Mouse (Mus musculus) MEL (cell line): ENCODE measurements around the gene Rnf34. TPM values are rescaled to one million over a fixed set of nuclear protein-coding genes. Genes with fewer than 3 reads are reported as not detected.

Source experiments
- DNase-seq: peaks from one replicate; pipeline ENCODE4 v3.0.0; 2011; ENCODE audit warnings: low read depth, low spot score
- H3K27ac ChIP-seq: 2 replicates; pipeline ENCODE4 v1.5.1; 2012; ENCODE audit warnings: low read depth, mild to moderate bottlenecking, control low read depth, low read length, moderate library complexity; ENCODE audit not compliant: control insufficient read depth
- H3K27me3 ChIP-seq, 2 experiments: fragments of 150-350 bp in 1 of 2; sonication (generic) in 1 of 2; 2 replicates each; pipeline ENCODE4 v1.6.1; 2012; ENCODE audit warnings: low read length in 2 of 2, mild to moderate bottlenecking in 2 of 2, improper control_type of control experiment in 1 of 2, moderate library complexity in 1 of 2; ENCODE audit not compliant: insufficient read depth in 2 of 2, control insufficient read depth in 1 of 2
- H3K36me3 ChIP-seq, 2 experiments: 2 replicates each; pipeline ENCODE4 v1.6.1; 2012 to 2014; ENCODE audit warnings: low read length in 2 of 2, improper control_type of control experiment in 1 of 2, inconsistent platforms in 1 of 2, mild to moderate bottlenecking in 1 of 2; ENCODE audit not compliant: insufficient read depth in 2 of 2, control insufficient read depth in 1 of 2
- H3K4me1 ChIP-seq, 2 experiments: fragments of 150-350 bp in 1 of 2; sonication (generic) in 1 of 2; 2 replicates each; pipeline ENCODE4 v1.6.1; 2012; ENCODE audit warnings: low read length in 2 of 2, improper control_type of control experiment in 1 of 2, mild to moderate bottlenecking in 1 of 2; ENCODE audit not compliant: insufficient read depth in 2 of 2, control insufficient read depth in 1 of 2
- H3K4me3 ChIP-seq, 2 experiments: fragments of 150-350 bp in 1 of 2; sonication (generic) in 1 of 2; 2 replicates each; pipeline ENCODE4 v1.5.1; 2012; ENCODE audit warnings: low read depth in 2 of 2, low read length in 2 of 2, mild to moderate bottlenecking in 2 of 2, moderate library complexity in 2 of 2, control low read depth in 1 of 2, improper control_type of control experiment in 1 of 2; ENCODE audit not compliant: control insufficient read depth in 1 of 2, insufficient read depth in 1 of 2
- H3K79me2 ChIP-seq: 2 replicates; pipeline ENCODE4 v1.6.1; 2012; ENCODE audit warnings: mild to moderate bottlenecking, low read length, moderate library complexity; ENCODE audit not compliant: control insufficient read depth, poor library complexity, insufficient read depth
- H3K9ac ChIP-seq: 2 replicates; pipeline ENCODE4 v1.6.1; 2012; ENCODE audit warnings: low read depth, mild to moderate bottlenecking, control low read depth, low read length, moderate library complexity; ENCODE audit not compliant: control insufficient read depth, poor library complexity, severe bottlenecking
- H3K9me3 ChIP-seq: fragments of 150-350 bp; sonication (generic); replicated peaks from 2 replicates; pipeline ENCODE4 v1.6.1; 2012; ENCODE audit warnings: mild to moderate bottlenecking, low read length, improper control_type of control experiment, moderate library complexity; ENCODE audit not compliant: insufficient read depth
- BHLHE40 ChIP-seq: IDR thresholded peaks from 2 replicates; pipeline ENCODE4 v1.6.1; 2012; ENCODE audit warnings: low read depth, mild to moderate bottlenecking, inconsistent platforms, low read length, improper control_type of control experiment, borderline replicate concordance
- CHD1 ChIP-seq: IDR thresholded peaks from 2 replicates; pipeline ENCODE4 v1.6.1; 2012; ENCODE audit warnings: low read depth, mild to moderate bottlenecking, inconsistent platforms, low read length, improper control_type of control experiment
- CHD2 ChIP-seq: IDR thresholded peaks from 2 replicates; pipeline ENCODE4 v1.6.1; 2011; ENCODE audit warnings: low read length, improper control_type of control experiment
- CTCF ChIP-seq, 3 experiments: IDR thresholded peaks in 2 of 3; conservative IDR thresholded peaks in 1 of 3; 2 replicates each; pipeline ENCODE4 v1.5.1; 2011 to 2012; ENCODE audit warnings: low read length in 3 of 3, low read depth in 2 of 3, mild to moderate bottlenecking in 2 of 3, improper control_type of control experiment in 1 of 3, inconsistent platforms in 1 of 3, mixed read lengths in 1 of 3, moderate library complexity in 1 of 3; ENCODE audit not compliant: control insufficient read depth in 1 of 3, insufficient read depth in 1 of 3, poor library complexity in 1 of 3, severe bottlenecking in 1 of 3
- E2F4 ChIP-seq: IDR thresholded peaks from 2 replicates; pipeline ENCODE4 v1.6.1; 2011; ENCODE audit warnings: low read depth, low read length, improper control_type of control experiment, borderline replicate concordance
- ELF1 ChIP-seq: IDR thresholded peaks from 2 replicates; pipeline ENCODE4 v1.6.1; 2014; ENCODE audit warnings: low read depth, mild to moderate bottlenecking, inconsistent platforms, low read length, improper control_type of control experiment, moderate library complexity
- EP300 ChIP-seq, 2 experiments: IDR thresholded peaks; 2 replicates each; pipeline ENCODE4 v1.6.1; 2011; ENCODE audit warnings: improper control_type of control experiment in 2 of 2, low read length in 2 of 2, low read depth in 1 of 2, mild to moderate bottlenecking in 1 of 2
- ETS1 ChIP-seq: IDR thresholded peaks from 2 replicates; pipeline ENCODE4 v1.6.1; 2012; ENCODE audit warnings: low read depth, mild to moderate bottlenecking, inconsistent platforms, low read length, improper control_type of control experiment, moderate library complexity
- GABPA ChIP-seq: IDR thresholded peaks from 2 replicates; pipeline ENCODE4 v1.6.1; 2012; ENCODE audit warnings: low read depth, mild to moderate bottlenecking, inconsistent platforms, low read length, improper control_type of control experiment, moderate library complexity
- GATA1 ChIP-seq: IDR thresholded peaks from 2 replicates; pipeline ENCODE4 v1.6.1; 2011; ENCODE audit warnings: low read depth, low read length, improper control_type of control experiment
- HCFC1 ChIP-seq: IDR thresholded peaks from 2 replicates; pipeline ENCODE4 v1.6.1; 2012; ENCODE audit warnings: low read depth, mild to moderate bottlenecking, inconsistent platforms, low read length, improper control_type of control experiment, moderate library complexity
- JUND ChIP-seq: IDR thresholded peaks from 2 replicates; pipeline ENCODE4 v1.6.1; 2011; ENCODE audit warnings: low read depth, mild to moderate bottlenecking, improper control_type of control experiment, low read length
- KAT2A ChIP-seq: conservative IDR thresholded peaks from 2 replicates; pipeline ENCODE4 v1.6.1; 2012; ENCODE audit warnings: low read depth, low read length, improper control_type of control experiment, inconsistent platforms
- MAFK ChIP-seq: IDR thresholded peaks from 2 replicates; pipeline ENCODE4 v1.6.1; 2011; ENCODE audit warnings: low read depth, mild to moderate bottlenecking, low read length, improper control_type of control experiment, borderline replicate concordance
- MAZ ChIP-seq: IDR thresholded peaks from 2 replicates; pipeline ENCODE4 v1.6.1; 2012; ENCODE audit warnings: low read depth, mild to moderate bottlenecking, inconsistent platforms, low read length, improper control_type of control experiment
- MEF2A ChIP-seq: IDR thresholded peaks from 2 replicates; pipeline ENCODE4 v1.6.1; 2014; ENCODE audit warnings: low read depth, mild to moderate bottlenecking, inconsistent platforms, low read length, improper control_type of control experiment; ENCODE audit not compliant: poor library complexity, insufficient replicate concordance, severe bottlenecking; ENCODE audit errors: extremely low read depth
- MXI1 ChIP-seq: IDR thresholded peaks from 2 replicates; pipeline ENCODE4 v1.6.1; 2011; ENCODE audit warnings: mild to moderate bottlenecking, low read depth, low read length, improper control_type of control experiment
- MYB ChIP-seq: IDR thresholded peaks from 2 replicates; pipeline ENCODE4 v1.6.1; 2011; ENCODE audit warnings: mild to moderate bottlenecking, low read depth, low read length, improper control_type of control experiment
- NELFE ChIP-seq: IDR thresholded peaks from 2 replicates; pipeline ENCODE4 v1.6.1; 2011; ENCODE audit warnings: low read depth, low read length, improper control_type of control experiment
- NRF1 ChIP-seq: IDR thresholded peaks from 2 replicates; pipeline ENCODE4 v1.6.1; 2014; ENCODE audit warnings: low read depth, mild to moderate bottlenecking, inconsistent platforms, low read length, improper control_type of control experiment, moderate library complexity; ENCODE audit not compliant: poor library complexity, insufficient read depth, severe bottlenecking
- POLR2A ChIP-seq, 2 experiments: IDR thresholded peaks; 2 replicates each; pipeline ENCODE4 v1.6.1; 2011 to 2012; ENCODE audit warnings: low read length in 2 of 2, mild to moderate bottlenecking in 2 of 2, control low read depth in 1 of 2, improper control_type of control experiment in 1 of 2, low read depth in 1 of 2, moderate library complexity in 1 of 2; ENCODE audit not compliant: control insufficient read depth in 1 of 2, insufficient read depth in 1 of 2, poor library complexity in 1 of 2
- POLR2AphosphoS2 ChIP-seq: IDR thresholded peaks from 2 replicates; pipeline ENCODE4 v1.6.1; 2011; ENCODE audit warnings: low read length, improper control_type of control experiment
- RCOR1 ChIP-seq: IDR thresholded peaks from 2 replicates; pipeline ENCODE4 v1.6.1; 2012; ENCODE audit warnings: low read depth, mild to moderate bottlenecking, inconsistent platforms, low read length, improper control_type of control experiment
- SIN3A ChIP-seq: IDR thresholded peaks from 2 replicates; pipeline ENCODE4 v1.6.1; 2012; ENCODE audit warnings: low read length, improper control_type of control experiment, inconsistent platforms
- SMC3 ChIP-seq: IDR thresholded peaks from 2 replicates; pipeline ENCODE4 v1.6.1; 2011; ENCODE audit warnings: low read depth, low read length, improper control_type of control experiment
- TAL1 ChIP-seq: IDR thresholded peaks from 2 replicates; pipeline ENCODE4 v1.6.1; 2012; ENCODE audit warnings: mild to moderate bottlenecking, inconsistent platforms, low read length, moderate library complexity, mixed read lengths
- TBP ChIP-seq: IDR thresholded peaks from 2 replicates; pipeline ENCODE4 v1.8.0; 2011; ENCODE audit warnings: low read depth, low read length, improper control_type of control experiment
- TCF12 ChIP-seq: IDR thresholded peaks from 2 replicates; pipeline ENCODE4 v1.6.1; 2014; ENCODE audit warnings: low read depth, mild to moderate bottlenecking, inconsistent platforms, low read length, improper control_type of control experiment, moderate library complexity
- UBTF ChIP-seq: IDR thresholded peaks from 2 replicates; pipeline ENCODE4 v1.6.1; 2012; ENCODE audit warnings: low read depth, mild to moderate bottlenecking, inconsistent platforms, low read length, improper control_type of control experiment, moderate library complexity, borderline replicate concordance; ENCODE audit not compliant: insufficient read depth
- USF1 ChIP-seq: IDR thresholded peaks from 2 replicates; pipeline ENCODE4 v1.6.1; 2014; ENCODE audit warnings: low read depth, mild to moderate bottlenecking, inconsistent platforms, low read length, improper control_type of control experiment, moderate library complexity
- USF2 ChIP-seq, 2 experiments: IDR thresholded peaks; 2 replicates each; pipeline ENCODE4 v1.6.1; 2011 to 2012; ENCODE audit warnings: improper control_type of control experiment in 2 of 2, low read length in 2 of 2, borderline replicate concordance in 1 of 2, inconsistent platforms in 1 of 2, low read depth in 1 of 2, mild to moderate bottlenecking in 1 of 2; ENCODE audit not compliant: insufficient read depth in 1 of 2
- ZC3H11A ChIP-seq: IDR thresholded peaks from 2 replicates; pipeline ENCODE4 v1.6.1; 2012; ENCODE audit warnings: low read depth, mild to moderate bottlenecking, inconsistent platforms, low read length, improper control_type of control experiment
- ZKSCAN1 ChIP-seq: IDR thresholded peaks from 2 replicates; pipeline ENCODE4 v1.6.1; 2012; ENCODE audit warnings: low read depth, mild to moderate bottlenecking, inconsistent platforms, low read length, improper control_type of control experiment, moderate library complexity
- ZMIZ1 ChIP-seq: IDR thresholded peaks from 2 replicates; pipeline ENCODE4 v1.6.1; 2012; ENCODE audit warnings: low read depth, mild to moderate bottlenecking, inconsistent platforms, low read length, improper control_type of control experiment, moderate library complexity
- ZNF384 ChIP-seq: IDR thresholded peaks from 2 replicates; pipeline ENCODE4 v1.6.1; 2012; ENCODE audit warnings: low read depth, mild to moderate bottlenecking, inconsistent platforms, low read length, improper control_type of control experiment
- polyA plus RNA-seq, 2 experiments: library from polyadenylated mRNA; stranded (reverse) in 1 of 2; unstranded in 1 of 2; fragments of >175 nt in 1 of 2; fragments of >200 nt in 1 of 2; gene quantifications; 2 replicates each; pipeline versions ENCODE4 v1.2.1 to v1.2.4; 2012; ENCODE audit warnings: low replicate concordance in 2 of 2, low read depth in 1 of 2; ENCODE audit not compliant: insufficient read length in 2 of 2, insufficient read depth in 1 of 2, missing spikeins in 1 of 2
- total RNA-seq: library from RNA; depleted of rRNA; stranded (reverse); fragments of 300-350 nt; gene quantifications from 2 replicates; pipeline ENCODE4 v1.2.3, GENCODE M21; 2012

The Rnf34 gene
- total and polyA plus RNA-seq, 3 experiments, result 14.8 to 27.4 TPM; not detected in 1

- TF ChIP-seq EP300 (IDR thresholded peaks at IDR 0.05; ENCODE audit: low read depth in 1 of 2, low read length in 2 of 2), result no peak
- TF ChIP-seq CHD2, result no peak
- no peak for TF ChIP-seq JUND
- no peak for TF ChIP-seq MEF2A
- TF ChIP-seq POLR2AphosphoS2, result no peak
- TF ChIP-seq USF2 (IDR thresholded peaks at IDR 0.05; ENCODE audit: borderline replicate concordance in 1 of 2, insufficient read depth in 1 of 2, low read depth in 1 of 2, low read length in 2 of 2), result no peak
- TF ChIP-seq ELF1, result 0 out of 2 replicates have a peak, but pooled peaks have one; percentile 16
- 0 out of 2 replicates have a peak, but pooled peaks have one; percentile 22 for TF ChIP-seq SIN3A
- TF ChIP-seq SMC3, result no peak
- TF ChIP-seq ZNF384, result peak; percentile 93
- no peak for TF ChIP-seq KAT2A
- no peak for TF ChIP-seq GATA1
- no peak for TF ChIP-seq TAL1
- TF ChIP-seq MYB, result no peak
- TF ChIP-seq ZC3H11A, result no peak
- no peak for TF ChIP-seq ZMIZ1
- no peak for TF ChIP-seq CHD1
- TF ChIP-seq NELFE, result no peak
- TF ChIP-seq ZKSCAN1, result no peak
- no peak for TF ChIP-seq RCOR1
- TF ChIP-seq UBTF, result peak; percentile 25; the same call in 1 of the 2 replicates
- TF ChIP-seq E2F4, result no peak
- TF ChIP-seq TCF12, result no peak
- no peak for TF ChIP-seq ETS1
- no peak for TF ChIP-seq TBP
- no peak for TF ChIP-seq CTCF (IDR thresholded peaks at IDR 0.05 in 2 of 3, conservative IDR thresholded peaks at IDR 0.05 in 1 of 3; ENCODE audit: control insufficient read depth in 1 of 3, insufficient read depth in 1 of 3, low read depth in 2 of 3, low read length in 3 of 3, poor library complexity in 1 of 3, severe bottlenecking in 1 of 3)
- TF ChIP-seq GABPA, result no peak
- no peak for TF ChIP-seq USF1
- TF ChIP-seq BHLHE40, result no peak
- no peak for TF ChIP-seq POLR2A (IDR thresholded peaks at IDR 0.05; ENCODE audit: control insufficient read depth in 1 of 2, insufficient read depth in 1 of 2, low read depth in 1 of 2, low read length in 2 of 2, poor library complexity in 1 of 2)
- no peak for TF ChIP-seq NRF1
- TF ChIP-seq MAFK, result no peak
- TF ChIP-seq MAZ, result no peak; the same call in 1 of the 2 replicates
- TF ChIP-seq MXI1, result peak; percentile 39; the same call in 1 of the 2 replicates
- no peak for TF ChIP-seq HCFC1
- Histone ChIP-seq H3K9ac (peak overlapping the region; percentile 93), H3K4me3 (peak overlapping the region; percentile 82 to 99), H3K27me3 (no peaks in the 10 kb centered on the region), H3K79me2 (peaks cover 26% of the 10 kb centered on the region), H3K36me3 (peaks cover 0 to 30% of the 10 kb centered on the region in 2 experiments; a peak in 2 of 4 replicates), H3K9me3 (no peaks in the 10 kb centered on the region), H3K4me1 (peaks cover 11 to 33% of the 10 kb centered on the region in 2 experiments), H3K27ac (peak overlapping the region; percentile 52; the same call in 1 of the 2 replicates)
- peak; percentile 80 for DNase-seq
Observed at GRCm38 (mm10) chr5:122898963-122899776, 49.3 kb downstream of the Rnf34 start.
